Mouse (Mus musculus) midbrain, embryonic 16.5 days (tissue): ENCODE measurements around the gene Rmi1. TPM values are rescaled to one million over a fixed set of nuclear protein-coding genes. Genes with fewer than 3 reads are reported as not detected.
A peak's percentile ranks its signal among the peaks of the same experiment; 100 is the strongest.

Source experiments
- ATAC-seq: fragments of 200-750 bp; cut with Nextera tagmentation; 2 replicates; pipeline ENCODE4 v1.8.0; 2017; ENCODE audit warnings: moderate TSS enrichment
- H3K27ac ChIP-seq: fragments of 300-500 bp; sonication (generic); 2 replicates; pipeline ENCODE4 v1.5.1; 2014; ENCODE audit warnings: mild to moderate bottlenecking, low read length, mixed read lengths
- H3K27me3 ChIP-seq: fragments of 300-500 bp; sonication (generic); 2 replicates; pipeline ENCODE4 v1.6.1; 2014; ENCODE audit warnings: low read depth, low read length, mixed read lengths; ENCODE audit not compliant: control insufficient read depth, insufficient read depth
- H3K36me3 ChIP-seq: fragments of 300-500 bp; sonication (generic); 2 replicates; pipeline ENCODE4 v1.6.1; 2014; ENCODE audit warnings: mild to moderate bottlenecking, low read length, moderate library complexity, mixed read lengths; ENCODE audit not compliant: control insufficient read depth, insufficient read depth
- H3K4me1 ChIP-seq: fragments of 300-500 bp; sonication (generic); 2 replicates; pipeline ENCODE4 v1.6.1; 2014; ENCODE audit warnings: mild to moderate bottlenecking, low read length, mixed read lengths; ENCODE audit not compliant: control insufficient read depth, insufficient read depth
- H3K4me2 ChIP-seq: fragments of 300-500 bp; sonication (generic); 2 replicates; pipeline ENCODE4 v1.6.1; 2014; ENCODE audit warnings: mild to moderate bottlenecking, low read length, mixed read lengths
- H3K4me3 ChIP-seq: fragments of 300-500 bp; sonication (generic); 2 replicates; pipeline ENCODE4 v1.5.1; 2014; ENCODE audit warnings: low read depth, mild to moderate bottlenecking, low read length, moderate library complexity, mixed read lengths
- H3K9ac ChIP-seq: fragments of 300-500 bp; sonication (generic); 2 replicates; pipeline ENCODE4 v1.6.1; 2014; ENCODE audit warnings: low read depth, low read length, mixed read lengths
- H3K9me3 ChIP-seq: fragments of 300-500 bp; sonication (generic); replicated peaks from 2 replicates; pipeline ENCODE4 v1.6.1; 2014; ENCODE audit warnings: mild to moderate bottlenecking, low read length, mixed read lengths; ENCODE audit not compliant: control insufficient read depth, poor library complexity, severe bottlenecking
- WGBS: fragments of 180-500 bp; shearing (Covaris S2); extraction: QIAGEN DNeasy Blood & Tissue Kit; methylation state at CpG from one replicate; pipeline ENCODE4 v1.1.7; 2014; 5-methylcytosine and 5-hydroxymethylcytosine counted together
- polyA plus RNA-seq: library from polyadenylated mRNA; unstranded; fragments of >200 nt; fragmentation: Nextera tagmentation; extraction: Ambion mirVana; gene quantifications from 2 replicates; pipeline ENCODE4 v1.2.1, GENCODE M21; 2015

The Rmi1 gene
- polyA plus RNA-seq, 1 experiment from 2014 or later, result 21.3 TPM

GRCm38 (mm10) chr13:58368835-58369234 is 33.2 kb upstream of the Rmi1 start:
- Histone ChIP-seq H3K4me1 (no peaks in the 10 kb centered on the region), H3K27me3 (no peaks in the 10 kb centered on the region), H3K4me2 (no peak overlapping the region), H3K9me3 (no peaks in the 10 kb centered on the region), H3K27ac (no peak overlapping the region), H3K9ac (no peak overlapping the region), H3K36me3 (no peaks in the 10 kb centered on the region), H3K4me3 (no peak overlapping the region)
- 85% methylated on average over 4 of the region's 4 CpGs for WGBS
- ATAC-seq, result no peak

- Histone ChIP-seq H3K9me3 (no peaks in the 10 kb centered on the region; the same call in 1 of the 2 replicates), H3K4me2 (no peak overlapping the region), H3K4me1 (no peaks in the 10 kb centered on the region), H3K27me3 (no peaks in the 10 kb centered on the region), H3K27ac (no peak overlapping the region), H3K36me3 (no peaks in the 10 kb centered on the region), H3K9ac (no peak overlapping the region), H3K4me3 (no peak overlapping the region)
- 86% methylated on average over 5 of the region's 5 CpGs for WGBS
- no peak for ATAC-seq
These were observed 29.5 kb upstream of the Rmi1 start for GRCm38 (mm10) chr13:58372278-58373152.

DNA sequence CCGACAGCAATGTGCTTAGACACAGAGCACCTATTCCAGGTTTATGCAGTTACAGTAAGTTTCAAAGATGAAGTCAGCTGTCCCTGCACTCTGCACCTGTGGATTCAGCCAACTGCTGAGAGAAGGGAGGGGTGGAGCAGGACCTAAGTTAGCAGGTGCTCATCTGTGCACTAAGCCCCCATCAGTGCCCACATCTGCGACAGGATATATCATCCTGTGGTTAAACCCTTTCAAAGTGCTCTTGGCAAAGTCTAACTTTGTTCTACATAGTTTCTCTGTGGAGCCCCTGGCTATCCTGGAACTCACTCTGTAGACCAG is 28.9 kb upstream of the Rmi1 start:
- Histone ChIP-seq H3K4me3 (no peak overlapping the region), H3K4me1 (no peaks in the 10 kb centered on the region), H3K27me3 (no peaks in the 10 kb centered on the region), H3K4me2 (no peak overlapping the region), H3K36me3 (no peaks in the 10 kb centered on the region), H3K9me3 (no peaks in the 10 kb centered on the region; the same call in 1 of the 2 replicates), H3K27ac (no peak overlapping the region), H3K9ac (no peak overlapping the region)
- no peak for ATAC-seq
- WGBS, result 91% methylated on average over 2 of the region's 2 CpGs

- Histone ChIP-seq H3K4me2 (peak overlapping the region; percentile 95), H3K27ac (no peak overlapping the region; the same call in 1 of the 2 replicates), H3K9ac (peak overlapping the region; percentile 83), H3K27me3 (no peaks in the 10 kb centered on the region), H3K4me1 (peaks cover 8% of the 10 kb centered on the region), H3K36me3 (peaks cover 23% of the 10 kb centered on the region), H3K4me3 (peak overlapping the region; percentile 79), H3K9me3 (0 out of 2 replicates have a peak, but pooled peaks cover 2% of the 10 kb centered on the region)
- no peak for ATAC-seq
- WGBS, result 45% methylated on average over 11 of the region's 11 CpGs
These were observed 17.7 kb upstream of the Rmi1 start for GRCm38 (mm10) chr13:58384371-58384770.

DNA sequence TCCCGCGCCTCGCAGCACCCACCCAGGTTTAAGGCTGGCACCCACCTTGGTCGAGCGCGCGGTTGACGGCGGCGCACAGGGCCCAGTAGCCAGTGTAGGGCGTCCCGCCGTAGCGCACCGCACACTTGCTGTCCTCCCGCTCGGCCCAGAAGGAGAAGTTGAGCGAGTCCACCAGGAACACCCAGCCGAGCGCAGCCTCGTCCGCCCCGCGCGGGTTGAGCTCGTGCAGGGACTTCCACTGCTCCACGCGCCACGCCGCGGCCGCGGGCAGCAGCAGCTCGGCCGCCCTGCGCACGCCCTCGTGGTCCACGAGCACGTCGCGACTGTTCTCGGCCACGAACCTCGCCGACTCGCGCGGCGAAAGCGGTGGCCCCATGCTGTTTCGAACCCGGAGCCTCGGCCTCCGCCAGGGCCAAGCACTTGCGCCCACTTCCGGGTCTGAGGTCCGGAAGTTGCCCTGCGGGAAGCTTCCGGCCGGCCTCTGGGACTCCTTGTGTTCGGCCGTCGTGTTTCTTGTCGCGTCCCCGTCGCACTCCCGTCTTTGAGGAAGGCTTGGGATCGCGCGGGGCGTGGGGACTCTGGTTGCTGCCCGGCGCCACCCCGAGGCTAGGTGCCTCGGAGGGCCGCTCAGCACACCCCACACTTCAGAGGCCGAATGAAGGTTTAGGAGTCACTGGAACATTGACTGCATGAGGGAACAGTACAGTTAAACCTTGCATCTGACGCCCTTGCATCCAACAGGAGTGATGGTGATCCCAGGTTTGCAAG is 17.1 kb upstream of the Rmi1 start, which contains the start of gene 2210016F16Rik:
Gene 2210016F16Rik, minus strand, starts transcription at position 447 of the 768 bp plus-strand sequence.
- Histone ChIP-seq H3K4me1 (peaks cover 8% of the 10 kb centered on the region), H3K4me2 (peak within 1 kb of the TSS; percentile 95), H3K4me3 (peak within 1 kb of the TSS; percentile 79), H3K27ac (peak within 1 kb of the TSS; percentile 0), H3K9ac (peak within 1 kb of the TSS; percentile 83), H3K9me3 (0 out of 2 replicates have a peak, but pooled peaks cover 2% of the 10 kb centered on the region), H3K36me3 (peaks cover 23% of the 10 kb centered on the region), H3K27me3 (no peaks in the 10 kb centered on the region)
- WGBS, result 2% methylated on average over 79 of the region's 80 CpGs
- ATAC-seq, result peak; percentile 74

DNA sequence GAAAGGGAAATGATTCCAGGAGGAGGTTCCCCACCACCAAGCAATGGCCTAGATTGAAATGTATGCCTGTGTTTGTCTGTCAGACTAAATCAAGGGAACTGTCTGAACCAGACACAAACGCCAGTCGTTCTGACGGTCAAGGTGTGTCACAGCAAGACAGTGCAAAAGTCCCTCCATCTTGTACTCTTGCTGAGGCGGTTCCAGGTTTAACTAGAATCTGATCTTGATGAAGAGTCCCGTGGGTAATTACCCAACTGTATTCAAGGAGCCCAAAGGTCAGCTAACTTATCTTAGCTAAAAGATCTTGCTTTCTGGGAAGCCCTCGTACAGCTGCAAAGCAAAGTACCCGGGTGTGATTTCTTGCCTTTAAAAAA is 16.5 kb upstream of the Rmi1 start:
- Histone ChIP-seq H3K4me2 (peak overlapping the region; percentile 95), H3K27ac (no peak overlapping the region), H3K9me3 (0 out of 2 replicates have a peak, but pooled peaks cover 2% of the 10 kb centered on the region), H3K9ac (peak overlapping the region; percentile 83; the same call in 1 of the 2 replicates), H3K36me3 (peaks cover 18% of the 10 kb centered on the region), H3K4me1 (peaks cover 8% of the 10 kb centered on the region), H3K4me3 (peak overlapping the region; percentile 79; the same call in 1 of the 2 replicates), H3K27me3 (no peaks in the 10 kb centered on the region)
- 90% methylated on average over 7 of the region's 7 CpGs for WGBS
- no peak for ATAC-seq

DNA sequence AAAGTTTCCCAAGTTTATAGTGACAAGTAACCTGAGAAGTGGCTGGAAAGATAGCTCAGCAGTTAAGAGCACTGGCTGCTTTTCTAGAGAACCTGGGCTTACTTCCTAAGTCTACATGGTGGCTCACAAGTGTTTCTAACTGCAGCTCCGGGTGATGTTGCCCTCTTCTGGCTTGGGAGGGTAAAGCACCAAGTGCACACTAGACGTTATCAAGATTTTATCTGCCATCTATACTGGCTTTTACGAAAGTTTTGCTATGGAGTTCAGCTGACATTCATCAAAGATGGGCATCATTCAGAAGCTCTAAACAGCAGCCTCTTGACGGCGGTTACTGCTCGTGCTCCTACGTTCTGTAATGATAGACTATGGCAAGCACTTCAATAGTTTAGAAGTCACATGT is 14.1 kb upstream of the Rmi1 start:
- 14% methylated on average over 7 of the region's 7 CpGs for WGBS
- ATAC-seq, result peak; percentile 62; the same call in 1 of the 2 replicates

DNA sequence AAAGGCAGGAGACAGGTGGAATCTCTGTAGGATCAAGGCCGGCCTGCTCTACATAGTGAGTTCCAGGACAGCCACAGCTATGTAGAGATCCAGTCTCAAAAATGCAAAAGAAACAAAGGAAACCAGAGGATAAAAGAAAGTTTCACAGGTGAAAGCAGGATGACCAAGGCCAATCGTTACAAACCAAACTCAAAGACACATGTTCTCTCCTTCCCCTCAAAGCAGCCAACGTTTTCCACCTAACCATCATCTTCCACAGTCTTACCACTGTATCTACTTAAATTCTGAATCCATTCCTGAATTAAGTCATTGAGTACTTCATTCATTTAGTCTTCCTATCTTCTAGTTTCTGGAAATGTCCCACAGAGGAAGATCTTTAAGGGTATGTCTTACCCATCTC is 13.7 kb upstream of the Rmi1 start:
- Histone ChIP-seq H3K4me3 (no peak overlapping the region), H3K9me3 (no peaks in the 10 kb centered on the region), H3K36me3 (peaks cover 11% of the 10 kb centered on the region), H3K9ac (no peak overlapping the region), H3K4me2 (no peak overlapping the region), H3K27me3 (no peaks in the 10 kb centered on the region), H3K27ac (no peak overlapping the region), H3K4me1 (peaks cover 8% of the 10 kb centered on the region)
- WGBS, result 50% methylated on average over 3 of the region's 3 CpGs
- no peak for ATAC-seq

More for the DNA sequence above, 14.1 kb upstream of the Rmi1 start:
- Histone ChIP-seq H3K27ac (no peak overlapping the region), H3K36me3 (peaks cover 11% of the 10 kb centered on the region), H3K9ac (no peak overlapping the region), H3K27me3 (no peaks in the 10 kb centered on the region), H3K4me1 (peaks cover 8% of the 10 kb centered on the region), H3K9me3 (no peaks in the 10 kb centered on the region), H3K4me3 (no peak overlapping the region), H3K4me2 (no peak overlapping the region)
